ENCODE assay signal across 16 mouse cellular contexts in the genomic region with DNA sequence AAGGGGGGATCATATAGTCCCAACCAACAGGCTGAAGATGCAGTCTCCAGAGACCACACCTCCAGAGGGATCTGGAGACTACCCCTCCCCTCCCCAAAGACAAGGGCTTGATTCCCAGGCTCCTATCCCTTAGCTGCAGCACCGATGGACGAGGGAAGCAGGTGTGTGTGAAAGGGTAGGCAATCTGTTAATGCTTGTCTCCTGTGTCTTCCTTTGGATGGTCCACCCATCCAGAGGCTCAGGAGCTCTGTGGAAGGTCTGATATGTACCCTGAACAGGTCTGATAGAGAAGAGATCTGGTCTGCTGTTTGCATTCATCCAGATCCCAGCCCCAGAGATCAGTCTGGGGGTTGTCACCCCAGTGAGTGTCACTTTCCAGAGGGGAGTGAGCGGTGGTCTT. TPM values are rescaled to one million over a fixed set of nuclear protein-coding genes. Genes with fewer than 3 reads are reported as not detected.
DNase-seq lines count a peak whose midpoint lies in the region; ATAC-seq and TF ChIP-seq lines count a peak whose summit lies in the region.
"Had no signal": no experiment of that assay in that cellular context is flagged by ENCODE, and none has a peak within 500 bp of the region (broad histone marks: within the 10 kb centered on the region; RNA-seq: fewer than 3 reads in every experiment).

No protein-coding gene starts in this region.

- H3K27ac ChIP-seq in cortical plate, adult 2 months (ENCODE audit: insufficient read depth, low read length), result peak overlapping the region; percentile 50; the same call in 1 of the 2 replicates
- peak overlapping the region; percentile 12; the same call in 1 of the 2 replicates for H3K27ac ChIP-seq in hindbrain, embryonic 16.5 days (ENCODE audit: low read depth, low read length)
- H3K27ac ChIP-seq in midbrain, postnatal 0 days (ENCODE audit: low read depth, low read length), result no peak overlapping the region
- H3K27ac ChIP-seq: liver, embryonic 13.5 days had no signal

- TF ChIP-seq CTCF in cortical plate, adult 2 months (IDR thresholded peaks at IDR 0.05; ENCODE audit: extremely low read depth, insufficient read depth, low read length), result no peak
- TF ChIP-seq CTCF in midbrain, postnatal 0 days (IDR thresholded peaks at IDR 0.05), result no peak

- H3K36me3 ChIP-seq in hindbrain, embryonic 16.5 days (ENCODE audit: control insufficient read depth, insufficient read depth, low read length), result no peaks in the 10 kb centered on the region
- peaks cover 10% of the 10 kb centered on the region for H3K36me3 ChIP-seq in midbrain, postnatal 0 days (ENCODE audit: insufficient read depth, low read length)

- no peak for ATAC-seq in hindbrain, embryonic 16.5 days
- no peak for ATAC-seq in midbrain, postnatal 0 days (ENCODE audit: low FRiP score)
- ATAC-seq in megakaryocyte, adult 5-6 weeks (ENCODE audit: poor library complexity, severe bottlenecking), result no peak
- ATAC-seq: CD4-positive, CD25-positive, alpha-beta regulatory T cell, adult 4 months had no signal

- TF ChIP-seq POLR2A in cortical plate, adult 2 months (IDR thresholded peaks at IDR 0.05; ENCODE audit: extremely low read depth, insufficient read depth, low read length), result no peak

- no peaks in the 10 kb centered on the region for H3K9me3 ChIP-seq in hindbrain, embryonic 16.5 days (ENCODE audit: control insufficient read depth, low read length)
- H3K9me3 ChIP-seq in midbrain, postnatal 0 days (ENCODE audit: low read length), result no peaks in the 10 kb centered on the region
- H3K9me3 ChIP-seq: heart, embryonic 12.5 days; liver, embryonic 13.5 days; megakaryocyte, embryonic 14.5 days had no signal

- 0 out of 2 replicates have a peak, but pooled peaks cover 2% of the 10 kb centered on the region for H3K4me1 ChIP-seq in cortical plate, adult 2 months (ENCODE audit: control insufficient read depth, insufficient read depth, low read length)
- H3K4me1 ChIP-seq in hindbrain, embryonic 16.5 days (ENCODE audit: control insufficient read depth, insufficient read depth, low read depth, low read length), result peaks cover 31% of the 10 kb centered on the region
- no peaks in the 10 kb centered on the region; the same call in 1 of the 2 replicates for H3K4me1 ChIP-seq in midbrain, postnatal 0 days (ENCODE audit: insufficient read depth, low read length)

- DNase-seq in embryo, embryonic 10.5 days (ENCODE audit: low spot score), result peak; percentile 56
- DNase-seq in midbrain, postnatal 0 days (ENCODE audit: low spot score), result no peak
- no peak for DNase-seq in adrenal gland, postnatal 25 days
- no peak for DNase-seq in c-Kit-positive CD71-positive TER-119-positive erythroid progenitor cells, embryonic 14.5 days (ENCODE audit: low spot score)
- DNase-seq: adrenal gland, postnatal 14 days; cerebellum, postnatal 25 days; gastrocnemius, postnatal 25 days; heart, postnatal 36 days; liver, embryonic 13.5 days; thymus, adult 2 months had no signal

- H3K27me3 ChIP-seq in hindbrain, embryonic 16.5 days (replicated peaks; ENCODE audit: control insufficient read depth, insufficient read depth, low read length), result no peaks in the 10 kb centered on the region
- no peaks in the 10 kb centered on the region for H3K27me3 ChIP-seq in midbrain, postnatal 0 days (ENCODE audit: insufficient read depth, low read length)
- H3K27me3 ChIP-seq: megakaryocyte, embryonic 14.5 days had no signal

- H3K9ac ChIP-seq in hindbrain, embryonic 16.5 days (ENCODE audit: low read depth, low read length), result peak overlapping the region; percentile 88
- H3K9ac ChIP-seq in midbrain, postnatal 0 days (replicated peaks; ENCODE audit: low read length, poor library complexity, severe bottlenecking), result no peak overlapping the region
- H3K9ac ChIP-seq: liver, embryonic 13.5 days had no signal

- peak overlapping the region; percentile 87 for H3K4me2 ChIP-seq in hindbrain, embryonic 16.5 days (ENCODE audit: low read length)
- H3K4me2 ChIP-seq in midbrain, postnatal 0 days (ENCODE audit: low read depth, low read length, poor library complexity, severe bottlenecking), result peak overlapping the region; percentile 82

- no peak overlapping the region for H3K4me3 ChIP-seq in cortical plate, adult 2 months (ENCODE audit: insufficient read depth, low read length)
- peak overlapping the region; percentile 65 for H3K4me3 ChIP-seq in hindbrain, embryonic 16.5 days (ENCODE audit: low read length)
- peak overlapping the region; percentile 56; the same call in 1 of the 2 replicates for H3K4me3 ChIP-seq in midbrain, postnatal 0 days (ENCODE audit: low read depth, low read length)
- H3K4me3 ChIP-seq: megakaryocyte, embryonic 14.5 days had no signal

- WGBS in hindbrain, embryonic 16.5 days, result 24% methylated on average over 3 of the region's 3 CpGs
- WGBS in midbrain, postnatal 0 days, result 32% methylated on average over 3 of the region's 3 CpGs

RNA-seq across cellular contexts. Expression of a gene that starts 22.1 kb away (rescaled TPM):
- 18.4 and 21.0 TPM in 2 replicates for polyA plus RNA-seq in cortical plate, adult 2 months (2012; rRNA removed)
- 22.6 and 25.8 TPM in 2 replicates for polyA plus RNA-seq in hindbrain, embryonic 16.5 days (2015; fragmentation: Nextera tagmentation; extraction: Ambion mirVana)
- total RNA-seq in midbrain, postnatal 0 days (2014; rRNA removed), result 21.4 and 28.0 TPM in 2 replicates
- 22.8 and 26.0 TPM in 2 replicates for polyA plus RNA-seq in midbrain, postnatal 0 days (2015; fragmentation: Nextera tagmentation; extraction: Ambion mirVana)
- 11.3 and 11.6 TPM in 2 replicates for total RNA-seq in adrenal gland, postnatal 25 days (2021)
- total RNA-seq in megakaryocyte, adult 5-6 weeks (2015), result 5.3 and 9.6 TPM in 2 replicates
- 4.3 and 6.7 TPM in 2 replicates for total RNA-seq in megakaryocyte, adult 5-6 weeks (2017)

RNA-seq across cellular contexts. Expression of a gene that starts 27.0 kb away (rescaled TPM):
- 68.6 and 75.0 TPM in 2 replicates for polyA plus RNA-seq in cortical plate, adult 2 months (2012; rRNA removed)
- polyA plus RNA-seq in hindbrain, embryonic 16.5 days (2015; fragmentation: Nextera tagmentation; extraction: Ambion mirVana), result 27.4 and 31.4 TPM in 2 replicates
- total RNA-seq in midbrain, postnatal 0 days (2014; rRNA removed), result 66.9 and 73.5 TPM in 2 replicates
- 30.7 and 32.6 TPM in 2 replicates for polyA plus RNA-seq in midbrain, postnatal 0 days (2015; fragmentation: Nextera tagmentation; extraction: Ambion mirVana)
- 27.4 and 39.2 TPM in 2 replicates for total RNA-seq in adrenal gland, postnatal 25 days (2021)
- total RNA-seq in megakaryocyte, adult 5-6 weeks (2015), result 8.2 and 9.3 TPM in 2 replicates
- 16.1 and 17.8 TPM in 2 replicates for total RNA-seq in megakaryocyte, adult 5-6 weeks (2017)

RNA-seq across cellular contexts. Expression of a gene that starts 42.1 kb away (rescaled TPM):
- polyA plus RNA-seq in cortical plate, adult 2 months (2012; rRNA removed), result 172 and 188 TPM in 2 replicates
- 61.0 and 61.2 TPM in 2 replicates for polyA plus RNA-seq in hindbrain, embryonic 16.5 days (2015; fragmentation: Nextera tagmentation; extraction: Ambion mirVana)
- 77.0 and 102 TPM in 2 replicates for total RNA-seq in midbrain, postnatal 0 days (2014; rRNA removed)
- 72.0 and 90.9 TPM in 2 replicates for polyA plus RNA-seq in midbrain, postnatal 0 days (2015; fragmentation: Nextera tagmentation; extraction: Ambion mirVana)
- total RNA-seq in adrenal gland, postnatal 25 days (2021), result 51.0 and 66.3 TPM in 2 replicates
- total RNA-seq in megakaryocyte, adult 5-6 weeks (2015), result 28.2 and 29.9 TPM in 2 replicates
- 85.0 and 88.4 TPM in 2 replicates for total RNA-seq in megakaryocyte, adult 5-6 weeks (2017)

RNA-seq across cellular contexts. Expression of a gene that starts 44.5 kb away (rescaled TPM):
- polyA plus RNA-seq in cortical plate, adult 2 months (2012; rRNA removed), result 74.2 and 77.1 TPM in 2 replicates
- polyA plus RNA-seq in hindbrain, embryonic 16.5 days (2015; fragmentation: Nextera tagmentation; extraction: Ambion mirVana), result 45.9 and 47.9 TPM in 2 replicates
- 111 and 128 TPM in 2 replicates for total RNA-seq in midbrain, postnatal 0 days (2014; rRNA removed)
- polyA plus RNA-seq in midbrain, postnatal 0 days (2015; fragmentation: Nextera tagmentation; extraction: Ambion mirVana), result 48.5 and 50.2 TPM in 2 replicates
- 40.9 and 42.2 TPM in 2 replicates for total RNA-seq in adrenal gland, postnatal 25 days (2021)
- total RNA-seq in megakaryocyte, adult 5-6 weeks (2015), result 14.1 and 17.7 TPM in 2 replicates
- total RNA-seq in megakaryocyte, adult 5-6 weeks (2017), result 17.4 and 18.0 TPM in 2 replicates

RNA-seq across cellular contexts. Expression of a gene that starts 58.6 kb away (rescaled TPM):
- 37.6 and 40.0 TPM in 2 replicates for polyA plus RNA-seq in cortical plate, adult 2 months (2012; rRNA removed)
- polyA plus RNA-seq in hindbrain, embryonic 16.5 days (2015; fragmentation: Nextera tagmentation; extraction: Ambion mirVana), result 32.5 and 34.2 TPM in 2 replicates
- 36.7 and 50.7 TPM in 2 replicates for total RNA-seq in midbrain, postnatal 0 days (2014; rRNA removed)
- polyA plus RNA-seq in midbrain, postnatal 0 days (2015; fragmentation: Nextera tagmentation; extraction: Ambion mirVana), result 25.7 and 32.0 TPM in 2 replicates
- total RNA-seq in adrenal gland, postnatal 25 days (2021), result 29.8 and 42.5 TPM in 2 replicates
- 13.7 and 16.1 TPM in 2 replicates for total RNA-seq in megakaryocyte, adult 5-6 weeks (2015)
- 21.3 and 33.2 TPM in 2 replicates for total RNA-seq in megakaryocyte, adult 5-6 weeks (2017)
